Mouse (Mus musculus): ENCODE measurements around the gene Slc38a4.

GRCm38 (mm10) chr15:97050436-97050835 lies 5.3 kb downstream of the Slc38a4 start:
- TF ChIP-seq CTCF (IDR thresholded peaks at IDR 0.05; ENCODE audit: extremely low read depth, insufficient read length, insufficient replicate concordance, low read depth, low read length) (no peak), POLR2A (IDR thresholded peaks at IDR 0.05; ENCODE audit: low read depth, low read length) (no peak)
